Mouse (Mus musculus) kidney, postnatal 25 days (tissue): ENCODE measurements around the gene Adk.
"Not testable (repeated sequence)": the region's sequence is repeated elsewhere in the genome, so short reads cannot be mapped to it uniquely, and the experiment has no call there.

Source experiments
- DNase-seq, 2 experiments: peaks; one replicate each; pipeline ENCODE4 v3.0.0; 2021; ENCODE audit warnings: mixed read lengths in 2 of 2

The Adk gene

GRCm38 (mm10) chr14:21065490-21066162 is 13.3 kb downstream of the Adk start:
- no peak for DNase-seq

- DNase-seq = no peak
Observed at GRCm38 (mm10) chr14:21069594-21069993, 17.2 kb downstream of the Adk start.

GRCm38 (mm10) chr14:21073981-21074380 is 21.6 kb downstream of the Adk start:
- no peak for DNase-seq

- DNase-seq = no peak
Observed at GRCm38 (mm10) chr14:21074398-21075320, 22.3 kb downstream of the Adk start.

- peak; percentile 91 to 97 for DNase-seq
Observed at GRCm38 (mm10) chr14:21075751-21076500, 23.6 kb downstream of the Adk start.

GRCm38 (mm10) chr14:21076501-21077194 is 24.3 kb downstream of the Adk start:
- DNase-seq = peak in 1 of 2 experiments; percentile 51

- DNase-seq = no peak
Observed at GRCm38 (mm10) chr14:21077939-21078338, 25.6 kb downstream of the Adk start.

- no peak for DNase-seq
Observed at GRCm38 (mm10) chr14:21078511-21078910, 26.1 kb downstream of the Adk start.

- DNase-seq = no peak
Observed at GRCm38 (mm10) chr14:21082823-21083222, 30.4 kb downstream of the Adk start.

- DNase-seq = no peak
Observed at GRCm38 (mm10) chr14:21085666-21086065, 33.3 kb downstream of the Adk start.

- DNase-seq = no peak
Observed at GRCm38 (mm10) chr14:21086106-21086505, 33.7 kb downstream of the Adk start.

GRCm38 (mm10) chr14:21086827-21087351 is 34.5 kb downstream of the Adk start:
- DNase-seq = no peak

GRCm38 (mm10) chr14:21087390-21088060 is 35.2 kb downstream of the Adk start:
- DNase-seq = peak in 1 of 2 experiments; percentile 21

GRCm38 (mm10) chr14:21088731-21089130 is 36.4 kb downstream of the Adk start:
- DNase-seq = no peak

GRCm38 (mm10) chr14:21090400-21090799 is 38.0 kb downstream of the Adk start:
- DNase-seq = no peak

GRCm38 (mm10) chr14:21090930-21091486 is 38.6 kb downstream of the Adk start:
- DNase-seq = no peak

- DNase-seq = not testable (repeated sequence)
Observed at GRCm38 (mm10) chr14:21094161-21094560, 41.8 kb downstream of the Adk start.

- no peak for DNase-seq
Observed at GRCm38 (mm10) chr14:21096279-21096678, 43.9 kb downstream of the Adk start.

- peak in 1 of 2 experiments; percentile 45 for DNase-seq
Observed at GRCm38 (mm10) chr14:21096689-21097088, 44.3 kb downstream of the Adk start.

- peak in 1 of 2 experiments; percentile 29 for DNase-seq
Observed at GRCm38 (mm10) chr14:21099371-21099770, 47.0 kb downstream of the Adk start.

- DNase-seq = no peak
Observed at GRCm38 (mm10) chr14:21100876-21101275, 48.5 kb downstream of the Adk start.
